Mouse (Mus musculus) T-helper 2 cell (primary cell): ENCODE measurements around the gene Tmem86a.

Experiments
- in situ Hi-C: fragments of 300-600 bp; cut with MboI, MseI; formaldehyde crosslinking; loops from one replicate; pipeline ENCODE4 v1.15.1; 2025; ENCODE audit warnings: high pct_unique_total_duplicates

The Tmem86a gene

GRCm38 (mm10) chr7:47073536-47074521 lies 23.4 kb downstream of the Tmem86a start:
- in situ Hi-C loops: loop anchor here (10.0 kb wide), 1 partner anchor 499 kb away; no protein-coding TSS in a partner anchor

GRCm38 (mm10) chr7:47076193-47076592 lies 25.8 kb downstream of the Tmem86a start:
- in situ Hi-C loops: loop anchor here (10.0 kb wide), 1 partner anchor 501 kb away; no protein-coding TSS in a partner anchor

DNA sequence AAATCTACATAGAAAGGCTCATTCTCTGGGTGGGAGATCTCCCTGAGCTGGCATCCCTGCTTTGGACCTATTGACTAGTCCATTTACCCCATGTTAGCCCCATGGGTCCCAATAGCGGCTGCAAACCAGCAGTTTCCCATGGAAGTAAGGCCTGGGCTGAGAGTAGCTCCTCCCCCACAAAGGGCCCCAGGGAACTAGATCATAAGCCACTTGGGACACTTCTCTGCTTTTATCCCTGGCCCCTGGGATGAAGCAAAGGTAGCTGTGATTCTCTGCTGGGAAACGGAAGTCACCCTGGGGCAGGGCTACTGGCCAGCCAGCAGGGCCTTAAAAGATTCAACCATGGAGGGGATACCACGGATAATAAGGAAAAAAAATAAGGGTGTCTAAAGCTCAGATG lies 26.3 kb downstream of the Tmem86a start:
- in situ Hi-C loops: loop anchor here (10.0 kb wide), 1 partner anchor 502 kb away; no protein-coding TSS in a partner anchor

DNA sequence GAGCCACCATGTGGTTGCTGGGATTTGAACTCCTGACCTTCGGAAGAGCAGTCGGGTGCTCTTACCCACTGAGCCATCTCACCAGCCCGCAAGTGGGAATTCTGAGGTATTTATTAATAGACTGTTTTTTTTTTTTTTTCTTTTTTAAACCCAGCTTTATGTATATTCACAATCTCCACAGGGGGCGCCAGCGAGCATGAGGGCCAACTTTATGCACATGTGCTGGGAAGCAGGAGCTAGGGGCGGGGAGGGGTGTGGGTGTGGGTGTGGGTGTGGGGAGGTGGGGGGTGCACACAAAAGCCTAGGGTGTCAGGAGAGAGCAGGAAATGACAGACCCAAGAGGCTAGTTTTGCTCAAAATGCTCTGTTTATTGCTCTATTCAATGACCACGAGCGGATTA lies 27.1 kb downstream of the Tmem86a start:
- in situ Hi-C loops: loop anchor here (10.0 kb wide), 1 partner anchor 503 kb away; no protein-coding TSS in a partner anchor

GRCm38 (mm10) chr7:47080868-47081267 lies 30.5 kb downstream of the Tmem86a start:
- in situ Hi-C loops: no loop called here

GRCm38 (mm10) chr7:47081277-47081676 lies 30.9 kb downstream of the Tmem86a start:
- in situ Hi-C loops: no loop called here

DNA sequence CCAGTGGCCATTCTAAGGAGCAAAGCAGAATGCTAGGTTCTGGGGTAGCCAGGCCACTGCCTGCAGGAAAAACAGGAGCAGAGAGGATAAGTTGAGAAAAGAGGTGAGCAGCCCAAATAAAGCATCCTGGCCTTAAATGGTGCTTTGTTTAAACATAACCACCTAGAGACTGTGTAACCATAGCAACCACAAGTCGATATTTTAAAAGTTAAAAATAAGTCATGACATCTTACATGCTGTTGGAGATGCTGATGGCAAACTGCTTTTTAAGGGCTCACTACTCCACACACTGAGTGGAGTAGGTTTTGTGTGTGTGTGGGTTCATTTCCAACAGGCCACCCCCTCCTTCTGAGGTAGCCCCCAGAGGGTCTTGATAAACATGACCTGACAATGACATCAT lies 34.7 kb downstream of the Tmem86a start:
- in situ Hi-C loops: no loop called here

DNA sequence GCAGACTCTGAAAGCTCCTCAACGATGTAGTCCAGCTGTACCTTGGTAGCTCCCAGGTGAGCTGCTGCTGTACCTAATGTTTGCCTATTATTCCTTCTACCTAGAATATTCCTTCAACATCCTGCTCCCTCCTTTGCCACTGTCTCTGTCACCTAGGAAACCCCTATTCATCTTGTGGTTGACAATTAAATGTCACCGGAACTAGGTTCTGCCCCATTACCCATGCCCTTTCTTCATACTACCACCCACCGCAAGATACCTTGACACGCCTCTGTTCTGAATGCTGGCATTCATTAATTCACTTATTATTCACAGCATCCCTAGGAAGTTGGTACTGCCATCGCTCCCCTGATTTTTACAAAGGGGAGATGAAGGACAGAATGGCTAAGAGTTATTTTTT lies 43.5 kb downstream of the Tmem86a start:
- in situ Hi-C loops: no loop called here

GRCm38 (mm10) chr7:47094969-47095368 lies 44.6 kb downstream of the Tmem86a start:
- in situ Hi-C loops: loop anchor here (5.0 kb wide), 1 partner anchor 52 kb away; no protein-coding TSS in a partner anchor

DNA sequence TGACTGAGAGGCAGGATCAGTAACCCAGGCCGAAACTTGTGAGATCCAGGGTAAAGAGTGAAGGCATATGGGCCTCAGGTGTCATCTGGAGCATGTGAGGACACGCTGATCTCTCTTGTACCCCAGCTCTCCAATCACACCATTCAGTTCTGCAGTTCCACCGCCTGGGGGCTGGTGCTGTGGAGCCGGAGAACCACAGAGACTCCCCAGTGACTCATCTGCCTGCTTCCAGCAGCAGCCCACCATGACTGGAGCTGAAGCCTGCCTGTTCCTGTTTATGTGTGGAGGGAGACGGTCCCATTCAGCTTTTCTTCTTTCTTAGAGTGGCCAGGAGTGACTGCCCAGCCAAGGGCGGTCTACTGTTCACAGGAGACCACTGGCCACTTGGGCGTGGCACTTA lies 47.6 kb downstream of the Tmem86a start:
- in situ Hi-C loops: loop anchor here (5.0 kb wide), 1 partner anchor 49 kb away; no protein-coding TSS in a partner anchor

DNA sequence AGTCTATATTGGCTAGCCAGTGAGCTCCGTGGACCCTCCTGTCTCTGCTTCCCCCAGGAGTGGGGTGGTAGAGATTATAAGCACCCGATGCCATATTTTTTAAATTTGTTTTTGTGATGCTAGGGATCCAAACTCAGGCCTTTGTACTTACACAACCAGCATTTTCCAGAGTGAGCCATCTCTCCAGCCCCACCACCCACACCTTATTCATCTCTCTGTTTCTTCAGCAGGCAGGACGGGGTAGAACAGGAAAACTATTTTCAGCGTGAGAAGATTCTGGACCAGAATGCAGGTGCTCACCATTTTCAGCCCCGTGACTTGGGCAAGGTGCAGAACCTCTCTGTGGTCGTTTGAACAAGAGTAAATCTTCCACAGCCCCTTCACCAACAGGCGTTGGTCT lies 48.9 kb downstream of the Tmem86a start:
- in situ Hi-C loops: loop anchor here (5.0 kb wide), 1 partner anchor 48 kb away; no protein-coding TSS in a partner anchor

DNA sequence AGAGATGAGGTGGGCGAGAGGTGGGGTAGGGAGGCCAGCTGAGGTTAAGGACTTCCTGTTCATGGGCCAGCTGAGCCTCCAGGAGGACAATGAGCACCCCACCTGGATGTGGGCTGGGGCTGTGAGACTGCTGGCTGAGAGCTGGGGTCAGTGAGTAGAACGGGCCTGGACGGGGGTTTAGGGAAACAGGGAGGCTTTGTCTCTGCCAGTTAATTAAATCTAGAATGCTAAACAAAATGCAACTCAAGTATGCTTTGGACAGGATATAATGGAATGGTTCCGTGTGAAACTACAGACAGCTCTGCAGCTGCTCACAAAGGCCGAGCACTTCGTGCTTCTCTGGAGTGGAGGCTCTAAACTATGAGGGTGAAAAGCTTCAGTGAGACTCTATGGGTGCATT lies 50.2 kb downstream of the Tmem86a start:
- in situ Hi-C loops: no loop called here

DNA sequence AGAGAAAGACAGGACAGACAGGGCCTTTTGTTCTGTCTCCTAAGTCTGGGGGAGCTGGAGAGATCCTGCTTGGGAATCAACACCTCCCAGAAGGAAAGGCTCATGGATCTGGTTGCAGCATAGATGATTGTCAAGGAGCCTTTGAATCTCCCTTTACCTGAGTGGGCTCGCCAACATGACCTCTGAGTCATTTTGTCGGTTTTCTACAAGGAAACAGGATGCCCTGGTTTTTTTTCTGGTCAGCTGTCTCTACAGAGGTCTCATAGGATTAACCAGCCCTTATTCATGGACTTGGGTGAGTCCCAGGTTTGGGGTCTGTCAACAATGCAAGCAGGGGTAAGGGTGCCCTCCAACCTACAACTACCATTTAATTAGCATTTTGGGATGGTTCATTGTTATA lies 52.6 kb downstream of the Tmem86a start:
- in situ Hi-C loops: no loop called here

DNA sequence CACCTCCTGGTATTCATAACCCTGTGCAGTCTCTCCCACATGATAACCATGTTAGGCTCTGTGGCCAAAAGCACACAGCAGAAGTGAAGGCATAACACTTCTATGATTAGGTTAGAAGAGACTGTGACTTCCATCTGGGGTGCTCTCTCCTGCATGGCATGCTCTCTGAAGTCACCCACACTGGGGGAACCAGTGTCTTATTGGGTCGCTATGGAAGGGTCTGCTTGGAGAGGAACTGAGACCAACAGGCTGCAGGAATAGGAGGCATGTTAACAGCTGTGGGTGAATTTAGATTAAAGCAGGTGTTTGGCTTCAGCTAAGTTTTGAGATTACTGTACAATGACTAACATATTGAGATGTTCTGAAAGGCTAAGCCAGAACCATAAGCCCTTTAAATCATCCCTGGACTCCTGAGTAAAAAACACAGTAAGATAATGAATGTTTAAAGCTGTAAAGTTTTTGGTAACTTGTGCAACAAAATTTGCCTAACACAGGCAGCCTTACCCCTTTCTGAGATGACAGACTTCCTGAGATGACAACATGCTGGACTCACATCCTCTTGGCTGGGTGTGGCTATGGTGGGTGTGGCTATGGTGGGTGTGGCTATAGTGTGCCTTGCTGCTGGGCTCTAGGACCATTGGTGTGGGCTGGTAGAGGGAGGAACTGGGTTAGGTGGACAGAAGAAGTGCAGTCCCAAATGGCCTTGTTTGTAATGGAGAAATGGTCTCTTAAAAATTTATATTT lies 53.4 kb downstream of the Tmem86a start:
- in situ Hi-C loops: no loop called here
